27 mouse cellular contexts compared by ENCODE assay signal in the genomic region with DNA sequence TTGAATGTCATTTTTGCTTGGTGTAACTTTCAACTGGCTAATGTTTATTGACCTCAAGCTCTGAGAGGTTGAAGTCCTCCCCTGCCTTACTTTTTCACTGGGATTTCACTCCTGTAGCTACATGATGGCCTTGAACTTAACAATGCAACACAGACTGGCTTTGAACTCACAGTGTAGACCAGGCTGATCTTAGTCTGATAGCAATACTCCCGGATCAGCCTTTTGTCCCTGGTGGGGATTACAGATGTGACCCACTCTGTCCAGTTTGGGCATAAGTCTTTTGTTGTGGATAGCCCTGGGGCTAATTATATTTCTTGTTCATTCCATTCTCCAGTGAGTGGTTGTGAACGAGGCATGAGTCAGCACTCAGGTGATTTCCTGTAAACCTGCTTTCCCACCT. TPM values are rescaled to one million over a fixed set of nuclear protein-coding genes. Genes with fewer than 3 reads are reported as not detected.
DNase-seq lines count a peak whose midpoint lies in the region; ATAC-seq and TF ChIP-seq lines count a peak whose summit lies in the region.
"Had no signal": no experiment of that assay in that cellular context is flagged by ENCODE, and none has a peak within 500 bp of the region (broad histone marks: within the 10 kb centered on the region; RNA-seq: fewer than 3 reads in every experiment).

No protein-coding gene starts in this region.

- H3K9me3 ChIP-seq in midbrain, embryonic 11.5 days (ENCODE audit: control insufficient read depth, low read length), result no peaks in the 10 kb centered on the region
- no peaks in the 10 kb centered on the region for H3K9me3 ChIP-seq in midbrain, postnatal 0 days (ENCODE audit: low read length)
- H3K9me3 ChIP-seq: embryonic facial prominence, embryonic 13.5 days; embryonic facial prominence, embryonic 15.5 days; forebrain, embryonic 10.5 days; forebrain, embryonic 12.5 days had no signal

- no peaks in the 10 kb centered on the region for H3K27me3 ChIP-seq in midbrain, embryonic 11.5 days (ENCODE audit: control insufficient read depth, insufficient read depth, low read length)
- H3K27me3 ChIP-seq in midbrain, postnatal 0 days (ENCODE audit: insufficient read depth, low read length), result no peaks in the 10 kb centered on the region
- H3K27me3 ChIP-seq: embryonic facial prominence, embryonic 13.5 days; embryonic facial prominence, embryonic 15.5 days; forebrain, embryonic 12.5 days; Patski had no signal

- no peak for ATAC-seq in midbrain, embryonic 11.5 days (ENCODE audit: low FRiP score)
- ATAC-seq in midbrain, postnatal 0 days (ENCODE audit: low FRiP score), result no peak
- ATAC-seq: activated CD4-positive, CD25-positive, alpha-beta regulatory T cell, adult 4 months; forebrain, embryonic 14.5 days; forebrain, embryonic 16.5 days; Patski had no signal

- no peak overlapping the region for H3K27ac ChIP-seq in midbrain, embryonic 11.5 days (ENCODE audit: low read depth, low read length)
- H3K27ac ChIP-seq in midbrain, postnatal 0 days (ENCODE audit: low read depth, low read length), result no peak overlapping the region
- no peak overlapping the region for H3K27ac ChIP-seq in left cerebral cortex, adult 2 months
- H3K27ac ChIP-seq: embryonic facial prominence, embryonic 13.5 days; embryonic facial prominence, embryonic 15.5 days; forebrain, embryonic 10.5 days; forebrain, embryonic 12.5 days had no signal

- peak; percentile 21 for DNase-seq in midbrain, embryonic 11.5 days (ENCODE audit: low spot score, missing footprints)
- no peak for DNase-seq in midbrain, postnatal 0 days (ENCODE audit: low spot score)
- DNase-seq in ES-CJ7 (ENCODE audit: low read depth, low spot score) (peak; percentile 60), R1 (ENCODE audit: low read depth, low spot score) (peak; percentile 83), adipocyte (ENCODE audit: low spot score) (no peak)
- DNase-seq in left cerebral cortex, adult 2 months (ENCODE audit: extremely low spot score in 1 of 2, low spot score in 2 of 2), result no peak
- no peak for DNase-seq in right cerebral cortex, postnatal 36 days (ENCODE audit: low spot score in 2 of 2)
- DNase-seq: adrenal gland, adult 2 months; adrenal gland, postnatal 10 days; adrenal gland, postnatal 25 days; cerebellum, adult 11 months; cerebellum, adult 18-20 months; cerebellum, adult 8-10 months; cerebellum, adult 9-11 months; cerebellum, postnatal 14 days; cerebellum, postnatal 36 days; embryo, embryonic 11 days had no signal

- no peak overlapping the region for H3K4me2 ChIP-seq in midbrain, embryonic 11.5 days
- H3K4me2 ChIP-seq in midbrain, postnatal 0 days (ENCODE audit: low read depth, low read length, poor library complexity, severe bottlenecking), result no peak overlapping the region
- H3K4me2 ChIP-seq: embryonic facial prominence, embryonic 13.5 days; embryonic facial prominence, embryonic 15.5 days; forebrain, embryonic 12.5 days had no signal

- WGBS in midbrain, embryonic 11.5 days, result 75% methylated on average over 2 of the region's 2 CpGs
- 74% methylated on average over 2 of the region's 2 CpGs for WGBS in midbrain, postnatal 0 days

- no peaks in the 10 kb centered on the region for H3K4me1 ChIP-seq in midbrain, embryonic 11.5 days (ENCODE audit: control insufficient read depth, insufficient read depth, low read length)
- H3K4me1 ChIP-seq in midbrain, postnatal 0 days (ENCODE audit: insufficient read depth, low read length), result no peaks in the 10 kb centered on the region
- H3K4me1 ChIP-seq: embryonic facial prominence, embryonic 13.5 days; embryonic facial prominence, embryonic 15.5 days; forebrain, embryonic 10.5 days; forebrain, embryonic 12.5 days had no signal

- no peaks in the 10 kb centered on the region for H3K36me3 ChIP-seq in midbrain, embryonic 11.5 days (ENCODE audit: control insufficient read depth, insufficient read depth, low read length)
- no peaks in the 10 kb centered on the region for H3K36me3 ChIP-seq in midbrain, postnatal 0 days (ENCODE audit: insufficient read depth, low read length)
- H3K36me3 ChIP-seq: embryonic facial prominence, embryonic 13.5 days; embryonic facial prominence, embryonic 15.5 days; forebrain, embryonic 10.5 days; forebrain, embryonic 12.5 days; G1E had no signal

- no peak overlapping the region for H3K4me3 ChIP-seq in midbrain, embryonic 11.5 days (ENCODE audit: low read depth, low read length)
- H3K4me3 ChIP-seq in midbrain, postnatal 0 days (ENCODE audit: low read depth, low read length), result no peak overlapping the region
- H3K4me3 ChIP-seq in left cerebral cortex, adult 2 months, result no peak overlapping the region
- H3K4me3 ChIP-seq: embryonic facial prominence, embryonic 13.5 days; embryonic facial prominence, embryonic 15.5 days; erythroblast, embryonic 14.5 days; forebrain, embryonic 10.5 days; forebrain, embryonic 12.5 days had no signal

- no peak overlapping the region for H3K9ac ChIP-seq in midbrain, embryonic 11.5 days (ENCODE audit: low read length)
- H3K9ac ChIP-seq in midbrain, postnatal 0 days (replicated peaks; ENCODE audit: low read length, poor library complexity, severe bottlenecking), result no peak overlapping the region
- H3K9ac ChIP-seq: embryonic facial prominence, embryonic 13.5 days; embryonic facial prominence, embryonic 15.5 days; forebrain, embryonic 12.5 days had no signal

- intact Hi-C loops in left cerebral cortex, adult 2 months (cut with DNase I), result no loop called here

- no peak for TF ChIP-seq CTCF in midbrain, postnatal 0 days (IDR thresholded peaks at IDR 0.05)
- TF ChIP-seq CTCF in left cerebral cortex, adult 2 months (IDR thresholded peaks at IDR 0.05), result no peak

RNA-seq across cellular contexts. Expression of gene Lpcat1, which starts 9.3 kb away (rescaled TPM):
- polyA plus RNA-seq in midbrain, embryonic 11.5 days (2014; fragmentation: Nextera tagmentation; extraction: Ambion mirVana), result 52.0 and 53.5 TPM in 2 replicates
- 168 and 225 TPM in 2 replicates for total RNA-seq in midbrain, postnatal 0 days (2014; rRNA removed)
- polyA plus RNA-seq in midbrain, postnatal 0 days (2015; fragmentation: Nextera tagmentation; extraction: Ambion mirVana), result 83.4 and 86.2 TPM in 2 replicates
- total RNA-seq in left cerebral cortex, adult 2 months (2021), result 10 to 100 TPM; 40.8 to 47.2 TPM
- polyA plus RNA-seq: G1E had no signal

Comparison
In these comparisons a context has a peak if more than half of its experiments do, and no peak if none do; other contexts are left out.
1. DNase-seq: peak in midbrain, embryonic 11.5 days (single experiment), ES-CJ7 (single experiment) and R1 (single experiment); none in midbrain, postnatal 0 days (single experiment), left cerebral cortex, adult 2 months (0 of 2), right cerebral cortex, postnatal 36 days (0 of 2) and adipocyte (single experiment).